Mouse (Mus musculus) layer of hippocampus, adult 9-10 months (tissue): ENCODE data around the gene Crb2.

ENCODE experiments used
- DNase-seq: peaks from one replicate; pipeline ENCODE4 v3.0.0; 2022; ENCODE audit warnings: low spot score

Gene Crb2

DNA sequence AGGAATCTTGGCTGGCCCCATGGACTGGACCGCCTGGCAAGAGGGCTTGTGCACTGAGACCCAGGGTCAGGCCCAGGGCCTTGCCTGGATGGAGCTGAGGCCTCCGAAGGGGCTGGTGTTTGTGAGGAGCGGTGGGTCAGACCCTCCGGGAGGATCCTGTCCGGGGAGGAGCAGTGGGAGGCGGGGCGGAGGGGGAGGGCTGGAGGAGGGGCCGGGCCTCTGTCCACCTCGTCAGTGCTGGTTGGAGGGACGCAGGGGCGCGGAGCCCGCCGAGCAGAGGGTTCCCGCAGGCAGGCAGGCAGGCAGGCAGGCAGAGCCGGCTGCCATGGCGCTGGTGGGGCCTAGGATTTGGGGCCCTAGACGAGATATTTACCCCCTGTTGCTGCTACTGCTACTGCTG lies at the start of gene Crb2:
Gene Crb2 (plus strand): TSS at position 234 of the 400 bp plus-strand sequence.
- no peak for DNase-seq

DNA sequence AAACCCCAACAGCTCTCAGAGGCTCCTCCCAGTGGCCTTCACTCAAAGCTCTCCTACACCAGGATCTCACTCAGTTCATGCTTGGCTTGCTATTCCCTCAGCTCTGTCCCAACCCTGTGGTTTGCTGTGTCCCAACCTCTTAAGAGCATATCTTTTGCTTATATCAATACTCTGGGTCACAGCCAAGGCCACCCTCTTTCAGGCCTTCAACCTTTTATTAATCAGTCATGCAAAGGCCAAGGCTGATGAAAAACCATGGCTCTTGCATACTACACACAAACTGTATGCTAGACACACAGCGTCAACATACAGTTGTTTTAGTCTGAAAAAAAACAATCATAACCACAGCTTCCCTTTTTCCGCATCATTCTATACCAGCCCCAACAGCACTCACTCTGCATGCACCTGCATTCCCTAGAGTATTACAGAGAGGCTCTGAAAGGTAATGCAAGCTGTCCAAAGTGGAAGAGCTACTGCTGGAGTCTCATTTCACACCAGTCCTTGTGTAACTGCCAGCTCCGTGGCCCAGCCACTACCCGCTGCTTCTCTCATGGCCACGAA lies 44.7 kb upstream of the Crb2 start:
- no peak for DNase-seq

DNA sequence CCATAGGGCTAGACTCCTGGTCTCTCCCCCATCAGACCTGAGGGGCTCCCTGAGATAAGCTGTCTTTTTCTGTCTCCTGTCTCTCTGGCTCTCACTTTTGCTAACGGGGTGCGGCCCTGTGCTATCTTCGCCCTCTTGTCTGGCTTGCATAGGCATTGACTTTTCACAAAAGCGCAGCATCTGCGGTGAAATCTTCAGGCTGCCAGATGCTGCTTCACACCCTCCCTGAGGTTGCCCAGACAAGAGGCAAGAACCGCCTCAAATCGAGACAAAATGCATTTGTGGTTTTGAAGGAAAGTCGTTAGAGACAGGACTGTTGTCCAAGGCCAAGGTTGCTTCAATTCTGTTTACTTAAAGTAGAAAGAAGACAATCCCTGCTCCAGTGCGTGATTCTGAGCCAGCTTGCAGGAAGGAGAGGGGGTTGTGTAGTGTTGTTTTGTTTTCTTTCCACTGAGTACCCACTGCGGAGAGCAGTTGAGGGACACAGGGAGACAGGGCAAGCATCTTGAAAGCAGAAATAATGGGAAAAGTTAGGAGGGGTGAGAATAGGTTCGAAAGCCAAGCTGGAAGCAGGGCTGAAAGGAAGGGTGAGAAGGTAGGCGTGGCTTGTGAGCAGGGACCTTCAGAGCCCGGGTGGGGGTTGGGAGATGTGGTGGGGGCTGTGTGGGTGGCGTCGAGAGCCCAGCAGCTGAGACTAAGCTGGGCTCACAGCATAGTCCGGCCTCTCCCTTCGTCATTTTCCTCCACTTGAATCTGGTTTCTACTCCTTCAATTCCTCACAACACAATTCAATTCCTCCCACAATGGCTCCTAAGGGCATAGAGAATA lies 40.9 kb upstream of the Crb2 start:
- no peak for DNase-seq

DNA sequence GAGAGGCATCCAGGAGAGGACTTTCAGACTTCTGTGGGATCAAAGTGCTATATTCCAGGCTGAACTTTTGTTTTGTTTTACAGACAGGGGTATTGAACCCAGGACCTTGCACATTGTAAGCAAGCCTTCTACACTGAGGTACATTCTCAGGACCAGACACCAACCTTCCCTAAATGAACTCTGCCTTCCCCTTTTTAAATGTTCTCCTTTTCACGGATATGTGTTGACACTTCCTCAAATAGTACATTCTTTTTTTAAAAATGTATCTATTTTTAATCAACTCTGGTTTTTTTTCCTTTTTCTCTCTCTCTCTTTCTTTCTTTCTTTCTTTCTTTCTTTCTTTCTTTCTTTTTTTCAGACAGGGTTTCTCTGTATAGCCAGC lies 40.3 kb upstream of the Crb2 start:
- no peak for DNase-seq

DNA sequence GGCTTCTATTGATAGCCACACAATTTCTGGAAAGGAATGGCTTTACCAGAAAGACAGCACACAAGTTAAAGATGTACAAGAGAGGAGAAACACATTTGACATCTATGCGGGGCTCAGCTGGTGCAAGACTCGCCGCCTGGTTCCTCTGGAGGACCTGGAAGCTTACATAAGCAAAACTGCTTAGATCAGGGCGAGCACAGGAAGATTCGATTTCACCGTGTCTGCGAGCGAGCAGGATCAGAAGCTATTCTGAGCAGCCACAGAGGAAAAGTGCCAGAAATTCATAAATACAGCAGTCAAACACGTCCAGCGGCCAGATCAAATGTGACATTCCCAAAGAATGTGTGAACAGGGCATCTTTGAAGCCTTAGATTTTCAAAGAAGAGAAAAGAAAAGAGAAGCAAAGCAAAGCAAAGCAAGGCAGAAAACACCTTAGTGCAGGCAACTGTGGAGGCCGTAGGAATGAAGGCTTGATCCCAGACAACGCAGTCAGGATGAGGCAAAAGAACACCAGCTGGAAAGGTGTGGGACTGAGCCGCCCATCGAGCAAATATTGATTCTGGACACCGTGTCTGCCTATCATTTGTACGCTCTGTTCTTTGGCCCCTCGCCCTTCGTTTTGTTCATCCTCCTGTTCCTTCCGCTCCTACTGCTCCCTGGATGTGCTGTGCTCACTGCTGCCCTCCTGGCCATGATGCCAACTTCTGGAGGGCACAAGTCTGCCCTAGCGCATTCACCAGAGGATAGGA lies 34.1 kb upstream of the Crb2 start:
- no peak for DNase-seq

DNA sequence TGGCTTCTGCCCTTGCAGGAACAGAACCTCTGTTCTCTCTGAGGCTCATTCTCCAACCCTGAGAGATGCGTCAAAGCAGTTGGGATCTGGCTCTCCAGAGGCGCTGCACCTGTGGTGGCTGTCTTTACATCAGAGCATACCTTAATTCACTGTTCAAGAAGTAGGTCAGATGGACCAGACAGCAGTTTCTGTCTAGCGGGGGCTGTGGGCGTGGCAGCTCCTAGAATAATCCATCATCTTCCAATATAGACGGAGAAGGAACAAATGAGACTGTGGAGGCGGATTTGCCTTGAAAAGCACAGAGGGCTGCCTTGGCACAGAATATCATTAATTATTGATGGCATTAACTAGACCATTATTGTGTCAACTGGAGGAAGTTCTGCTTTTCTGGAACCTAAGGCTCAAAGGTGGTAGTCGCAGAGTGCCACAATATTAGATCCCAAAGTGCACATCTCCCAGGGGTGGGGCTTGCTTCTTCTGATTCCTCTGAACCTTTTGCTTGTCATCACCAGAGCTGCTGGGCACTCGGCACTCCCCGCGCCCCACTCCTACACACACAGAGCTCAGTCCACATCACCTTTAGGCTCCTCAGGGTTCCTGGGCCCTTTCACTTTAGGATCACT lies 31.2 kb upstream of the Crb2 start:
- DNase-seq, result no peak

DNA sequence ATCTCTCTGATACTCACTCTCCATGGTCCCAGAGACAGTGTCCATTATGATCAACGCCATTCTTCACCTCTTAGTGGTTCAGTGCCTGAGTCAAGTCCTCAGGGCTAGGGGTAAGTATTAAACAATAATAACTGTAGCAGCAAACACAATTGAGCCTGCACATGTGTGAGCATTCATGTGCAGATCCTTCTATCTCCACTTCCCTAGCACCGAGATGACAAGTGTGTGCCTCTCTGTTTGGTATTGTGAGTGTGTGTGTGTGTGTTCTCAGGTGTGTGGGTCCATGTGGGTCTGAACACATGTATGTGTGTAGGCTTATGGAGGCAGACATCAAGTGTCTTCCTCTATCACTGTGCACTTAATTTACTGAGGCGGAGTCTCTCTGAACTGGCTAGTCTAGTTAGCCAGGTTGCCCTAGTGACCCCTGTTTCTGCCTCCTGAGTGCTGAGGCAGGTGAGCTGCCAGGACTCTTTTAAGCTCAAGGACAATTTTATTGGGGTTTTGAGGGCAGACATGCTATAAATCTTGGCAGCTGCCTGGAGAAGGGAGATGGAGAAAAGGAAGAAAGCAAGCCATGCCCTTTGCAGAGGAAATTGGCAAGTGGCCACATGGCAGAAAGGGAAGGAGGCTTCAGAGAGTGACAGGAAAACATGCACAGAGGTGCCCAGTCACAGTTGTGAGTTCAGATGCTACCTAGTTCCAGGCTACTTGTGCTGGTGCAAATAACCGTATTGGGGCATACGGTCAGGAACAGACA lies 29.6 kb upstream of the Crb2 start:
- no peak for DNase-seq

DNA sequence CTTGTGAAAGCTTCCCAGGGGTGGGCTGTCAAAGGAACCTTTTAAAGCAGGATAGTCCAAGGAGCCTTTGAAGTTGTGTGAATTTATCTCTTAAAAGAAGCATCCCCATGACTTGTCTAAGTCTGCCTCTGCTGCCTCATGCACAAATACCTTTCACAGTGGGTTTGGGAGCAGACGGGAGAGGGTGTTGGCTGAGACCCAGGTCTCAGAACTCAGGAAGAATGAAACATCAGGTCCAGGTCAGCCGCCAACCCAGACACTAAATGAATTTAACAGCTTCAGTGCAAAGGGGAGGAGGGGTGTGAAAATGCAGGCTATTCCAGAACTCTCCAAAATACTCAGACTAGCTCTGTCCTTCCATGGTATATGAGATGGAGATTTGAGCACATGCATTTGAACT lies 28.1 kb upstream of the Crb2 start:
- DNase-seq, result no peak

DNA sequence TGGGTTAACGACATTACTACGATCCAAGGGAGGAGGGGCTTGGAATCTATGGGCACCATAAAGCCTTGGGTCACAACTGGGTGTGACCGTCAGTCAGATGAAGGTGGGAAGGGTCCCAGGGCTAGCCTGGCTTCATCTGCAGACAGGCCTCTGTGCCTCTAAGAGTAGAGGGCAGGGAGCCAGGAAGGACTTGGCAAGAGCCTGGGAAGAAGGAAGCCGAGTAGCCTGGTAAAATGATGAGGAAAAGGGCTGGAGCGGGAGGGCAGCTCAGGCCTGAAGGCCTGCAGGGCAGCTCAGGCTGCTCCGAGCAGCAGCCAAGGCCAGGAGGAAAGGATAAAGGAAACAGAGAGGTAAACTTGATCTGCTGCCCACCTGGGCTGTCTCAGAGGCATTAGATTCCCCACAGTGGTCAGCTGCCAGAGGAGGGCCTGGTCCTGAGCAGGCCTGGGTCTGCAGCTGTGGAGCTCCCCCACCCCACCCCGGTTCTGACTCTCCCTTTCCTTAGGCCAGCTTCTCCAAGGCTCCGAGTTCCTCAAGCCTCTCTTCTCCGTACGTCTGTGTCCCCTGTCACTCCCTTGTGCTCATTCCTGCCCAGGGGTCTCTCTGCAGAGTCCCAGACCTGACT lies 27.5 kb upstream of the Crb2 start:
- no peak for DNase-seq

DNA sequence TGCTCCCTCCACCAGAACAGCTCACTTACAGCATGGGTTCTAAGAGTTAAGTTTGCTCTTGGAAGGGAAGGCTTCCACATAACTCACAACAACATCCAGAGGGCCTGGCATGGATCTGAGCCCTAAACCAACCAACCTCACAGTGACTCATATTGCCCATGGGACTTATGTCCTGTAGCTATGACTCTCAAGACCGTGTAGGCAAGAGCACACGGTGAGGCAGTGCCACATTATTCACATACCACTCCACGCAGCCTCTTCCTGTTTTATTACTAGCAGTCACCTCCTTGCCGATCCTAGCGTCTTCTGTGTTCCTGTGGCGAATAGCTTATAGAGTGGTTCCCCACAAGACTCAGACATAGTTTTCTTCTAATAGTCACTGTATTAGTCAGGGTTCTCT lies 26.7 kb upstream of the Crb2 start:
- DNase-seq, result no peak

DNA sequence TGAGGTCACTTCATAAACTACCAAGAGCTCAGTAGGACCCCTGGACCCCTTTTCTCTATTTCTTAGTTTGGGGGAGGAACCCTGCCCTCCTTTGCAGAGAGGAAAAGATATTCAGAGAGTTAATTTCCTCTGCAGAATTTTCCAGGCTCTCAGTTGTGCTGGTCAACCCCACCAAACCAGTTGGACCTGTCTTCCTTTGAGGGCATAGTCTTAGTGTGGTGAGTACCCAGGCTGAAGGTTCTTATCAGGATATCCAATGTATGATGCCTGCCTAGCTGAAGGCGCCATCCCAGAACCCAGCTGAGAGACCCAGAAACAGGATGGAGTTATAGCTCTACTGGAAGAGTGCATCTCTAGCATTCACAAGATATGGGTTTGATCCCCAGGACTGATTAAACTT lies 24.9 kb upstream of the Crb2 start:
- DNase-seq, result no peak

DNA sequence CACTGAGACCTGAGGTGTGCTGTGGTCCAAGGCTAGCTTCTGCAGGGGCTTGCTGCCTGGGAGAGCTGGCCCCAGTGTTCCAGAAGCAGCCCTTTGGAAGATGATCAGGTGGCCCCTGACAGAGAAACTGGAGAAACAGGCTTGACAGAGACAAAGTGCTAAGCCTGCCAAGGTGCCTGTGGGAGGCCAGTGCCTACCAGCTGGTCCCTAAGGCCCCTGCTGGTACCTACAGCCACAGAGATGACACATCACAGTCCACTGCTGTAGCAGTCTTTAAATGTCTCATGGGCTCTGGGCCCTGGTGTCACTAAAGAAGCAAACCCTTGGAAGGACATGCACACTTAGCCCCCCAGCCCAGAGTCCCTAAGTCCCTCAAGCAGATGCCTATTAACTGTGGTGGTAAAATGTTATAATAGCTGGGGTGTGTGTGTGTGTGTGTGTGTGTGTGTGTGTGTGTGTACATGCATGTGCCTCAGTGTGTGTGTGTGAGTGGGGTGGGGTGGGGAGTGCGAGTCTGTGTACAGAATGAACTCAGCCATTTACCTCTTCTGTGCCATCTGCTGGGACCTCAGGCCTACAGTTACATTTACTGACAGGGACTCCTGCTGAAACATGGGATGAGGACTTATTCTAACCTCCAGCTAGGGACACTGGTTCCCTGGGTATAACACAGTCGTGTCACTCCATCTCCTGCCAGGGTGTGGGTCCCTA lies 19.7 kb upstream of the Crb2 start:
- no peak for DNase-seq

DNA sequence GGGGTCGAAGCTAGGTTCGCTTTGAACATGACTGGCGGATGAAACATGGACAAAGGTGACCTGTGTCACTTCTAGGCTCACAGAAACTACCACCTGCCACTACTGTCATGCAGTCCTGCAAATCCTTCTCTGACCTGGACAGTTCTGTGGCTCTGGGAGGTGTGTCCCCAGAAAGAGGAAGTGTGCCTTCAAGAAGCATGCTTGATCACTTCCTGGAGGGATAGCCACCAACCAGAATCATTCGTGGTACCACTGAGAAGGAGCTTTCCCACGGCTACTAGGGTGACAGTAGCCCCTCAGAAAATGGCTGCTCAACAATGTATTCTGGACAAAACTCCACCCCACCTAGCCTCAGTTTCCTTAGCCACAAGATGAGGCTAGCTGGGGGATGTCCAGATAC lies 19.0 kb upstream of the Crb2 start:
- DNase-seq, result no peak

DNA sequence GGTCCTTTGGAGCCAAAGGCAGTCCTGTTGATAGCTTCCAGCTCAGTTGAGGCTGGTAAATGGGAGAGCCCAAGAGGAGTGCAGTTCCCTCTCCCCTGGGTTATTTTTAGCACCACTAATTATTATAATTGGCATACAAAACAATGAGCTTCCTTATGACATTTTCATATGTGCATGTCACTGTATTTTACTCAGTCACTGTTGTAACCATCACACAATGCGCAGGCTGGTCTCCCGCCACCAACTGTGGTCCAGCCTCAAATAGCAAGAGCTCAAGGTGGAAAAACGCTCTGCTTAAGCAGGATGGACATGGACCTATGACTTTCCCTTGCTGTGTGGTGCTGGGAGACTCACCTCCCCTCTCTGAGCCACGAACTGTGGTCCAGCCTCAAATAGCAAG lies 18.3 kb upstream of the Crb2 start:
- DNase-seq, result no peak

DNA sequence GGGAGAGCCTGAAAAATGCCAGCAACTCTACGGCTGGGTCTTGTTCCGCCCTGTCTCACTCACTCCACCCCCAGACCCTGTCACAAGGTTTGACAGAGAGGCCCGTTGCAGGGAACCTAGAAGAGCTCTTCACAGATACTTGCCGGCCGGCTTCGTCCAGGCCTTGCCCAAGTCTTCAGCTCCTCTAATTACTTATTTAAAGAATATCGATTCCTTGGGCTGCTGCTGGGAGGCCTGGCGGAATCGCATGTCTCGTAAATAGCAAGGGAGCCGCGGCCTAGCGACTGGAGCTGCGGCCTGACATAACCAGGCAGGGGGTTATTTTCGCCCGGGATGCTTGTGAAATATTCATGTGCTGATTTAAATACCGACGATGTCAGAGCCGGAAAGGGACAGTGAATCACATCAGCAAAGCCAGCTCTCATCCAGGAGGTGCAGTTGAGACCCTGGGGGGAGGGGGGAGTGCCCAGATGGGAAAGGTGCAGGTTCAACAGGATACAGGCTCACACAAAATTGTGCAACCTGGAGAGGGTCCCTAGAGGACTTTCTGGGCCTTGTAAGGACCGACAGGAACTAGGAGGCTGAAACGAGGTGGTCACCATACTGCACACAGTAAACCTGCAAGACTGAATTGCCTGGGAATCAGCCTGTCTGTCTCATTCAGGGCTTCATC lies 17.6 kb upstream of the Crb2 start:
- no peak for DNase-seq

DNA sequence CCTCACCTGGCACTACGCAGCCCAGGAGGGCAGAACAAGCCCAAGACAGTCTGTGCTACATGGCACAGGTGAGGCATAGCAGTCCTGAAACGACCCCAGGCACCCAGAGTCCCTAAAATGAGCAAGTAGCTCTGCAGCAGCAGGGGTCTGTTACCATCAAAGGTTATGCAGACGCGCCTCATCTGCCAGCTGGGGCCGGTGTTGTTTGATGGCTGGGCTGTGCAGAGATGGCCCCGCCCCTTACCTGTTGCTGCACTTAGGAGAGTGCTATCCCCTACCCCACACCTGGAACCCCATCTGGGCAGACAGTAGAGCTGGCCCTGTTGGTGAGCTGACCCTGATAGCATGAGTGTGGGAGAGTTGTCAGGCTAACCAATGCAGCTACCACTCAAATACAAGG lies 15.4 kb upstream of the Crb2 start:
- DNase-seq, result no peak

DNA sequence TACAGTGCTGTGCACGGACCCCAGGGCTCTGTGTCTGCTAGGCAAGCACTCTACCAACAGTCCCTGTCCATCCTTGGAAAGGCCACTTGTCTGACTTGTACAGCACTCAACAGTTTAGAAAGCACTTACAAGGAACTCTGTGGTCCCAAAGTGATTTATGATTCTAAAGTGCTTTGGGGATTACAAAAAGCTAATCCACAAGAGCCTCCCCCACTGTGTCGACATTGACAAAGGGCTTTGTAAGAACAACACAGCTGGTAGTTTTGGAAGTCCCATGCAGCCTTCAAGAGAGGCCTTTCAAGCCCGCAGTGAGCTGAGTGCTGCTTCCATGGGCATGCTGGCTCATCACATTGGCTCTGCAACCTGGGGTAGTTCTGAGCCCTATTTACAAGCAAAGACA lies 12.4 kb upstream of the Crb2 start:
- DNase-seq, result no peak

DNA sequence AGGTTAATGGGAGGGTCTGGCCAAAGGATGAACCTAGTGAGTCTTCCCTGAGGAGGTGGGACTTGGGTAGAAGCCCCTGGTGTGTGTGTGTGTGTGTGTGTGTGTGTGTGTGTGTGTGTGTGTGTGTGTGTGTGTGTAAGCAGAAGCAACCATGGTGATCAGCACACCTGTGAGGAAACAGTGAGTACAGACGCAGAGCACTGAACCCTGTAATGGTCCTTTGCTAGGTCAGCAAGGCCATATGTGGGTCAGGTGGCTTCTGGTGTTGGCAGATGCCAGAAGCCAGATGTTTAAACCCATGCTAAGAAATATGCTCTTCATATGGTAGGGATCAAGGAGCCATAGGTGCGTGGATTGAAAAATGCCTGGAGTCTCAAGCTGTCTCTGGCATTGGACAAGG lies 11.5 kb upstream of the Crb2 start:
- no peak for DNase-seq

DNA sequence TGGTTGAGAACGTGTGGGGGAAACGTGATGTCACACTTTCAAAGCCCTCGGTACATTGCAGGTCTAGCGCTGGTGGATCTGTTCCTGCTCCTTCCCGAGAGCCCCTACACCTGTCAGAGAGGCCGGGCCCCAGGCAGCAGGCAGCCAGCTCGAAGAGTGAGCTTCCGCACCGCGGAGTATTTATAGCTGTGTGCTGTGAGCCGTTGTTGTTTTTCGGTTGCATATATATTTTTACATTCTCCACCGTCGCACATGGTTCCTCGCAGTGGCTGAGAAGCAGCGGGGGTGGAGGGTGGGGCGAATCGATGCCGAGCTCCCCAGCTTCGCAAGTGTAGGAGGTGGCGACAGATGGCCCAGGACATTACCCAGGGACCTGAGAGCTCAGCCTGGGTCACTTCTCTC lies 11.0 kb upstream of the Crb2 start:
- DNase-seq, result no peak

DNA sequence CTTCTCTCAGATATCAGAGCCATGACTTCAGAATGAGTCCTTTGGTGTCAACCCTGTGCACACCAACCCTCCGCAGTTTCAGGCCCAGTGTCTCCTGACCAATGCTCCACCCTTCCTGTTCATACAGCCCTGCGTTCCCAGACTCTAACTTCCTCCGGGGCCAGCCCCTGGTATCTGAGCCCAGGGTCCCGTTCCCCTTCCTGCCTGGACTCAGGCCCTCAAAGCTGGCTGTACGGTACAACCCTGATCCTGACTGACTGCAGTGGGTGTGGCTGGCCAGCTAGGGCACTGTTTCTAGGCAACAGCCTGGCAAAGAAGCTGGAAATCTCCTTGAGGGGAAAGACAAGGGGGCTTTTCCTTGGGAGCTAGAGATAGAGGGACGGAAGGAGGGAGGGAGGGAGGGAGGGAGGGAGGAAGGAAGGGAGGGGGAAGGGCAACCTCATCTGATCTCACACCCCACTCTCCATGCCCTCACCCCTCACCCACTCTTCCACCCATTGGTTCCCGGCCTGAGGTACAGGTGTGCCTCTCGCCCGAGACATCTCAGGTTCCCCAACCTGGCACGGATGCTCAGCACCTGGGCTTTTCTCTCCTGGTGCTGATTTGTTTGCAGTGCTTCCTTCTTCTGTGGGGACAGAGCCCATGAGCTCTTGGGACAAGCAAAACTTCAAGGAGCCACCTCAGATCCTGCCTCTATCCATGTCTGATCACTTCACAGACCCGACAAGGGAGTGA lies 9.9 kb upstream of the Crb2 start:
- DNase-seq, result no peak
